ENCODE assay signal across 9 mouse cellular contexts in the genomic region with DNA sequence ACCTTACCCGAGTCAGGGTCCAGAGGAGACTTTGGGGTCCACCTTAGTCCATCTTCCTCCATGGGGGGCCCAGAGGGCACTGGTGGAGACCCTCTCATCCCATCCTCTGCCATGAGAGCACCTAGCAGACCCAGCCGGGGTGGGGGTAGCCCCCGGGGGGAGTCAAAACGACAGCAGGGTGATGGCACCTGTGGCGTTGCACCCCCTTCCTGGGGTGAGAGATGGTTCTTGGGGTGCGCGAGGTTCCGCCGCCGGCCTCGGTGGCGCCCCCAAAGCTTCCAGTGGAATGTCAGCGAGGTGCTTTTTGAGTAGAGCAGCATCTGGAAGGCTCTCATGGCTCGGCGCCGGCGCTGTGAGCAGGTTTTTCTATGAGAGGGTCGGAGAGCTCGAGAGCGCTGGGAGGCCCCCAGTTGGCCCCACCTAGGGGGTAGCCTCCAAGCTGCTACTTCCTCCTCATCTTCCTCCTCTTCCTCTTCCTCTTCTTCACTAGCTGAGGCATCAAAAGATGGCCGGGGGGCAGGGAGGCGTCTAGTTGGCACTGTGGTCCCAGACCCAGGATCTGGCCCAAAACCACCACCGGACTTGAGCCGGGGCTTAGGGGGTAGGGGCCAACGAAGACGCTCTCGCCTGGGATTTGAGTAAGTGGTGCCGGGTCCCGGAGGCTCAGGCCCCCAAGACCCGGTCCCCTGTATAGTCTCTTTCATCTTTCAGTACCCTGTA. TPM values are rescaled to one million over a fixed set of nuclear protein-coding genes. Genes with fewer than 3 reads are reported as not detected.
DNase-seq lines count a peak whose midpoint lies in the region; ATAC-seq and TF ChIP-seq lines count a peak whose summit lies in the region.
"Had no signal": no experiment of that assay in that cellular context is flagged by ENCODE, and none has a peak within 500 bp of the region (broad histone marks: within the 10 kb centered on the region; RNA-seq: fewer than 3 reads in every experiment).

No protein-coding gene starts in this region.

- DNase-seq in adrenal gland, postnatal 14 days, result peak; percentile 18
- no peak for DNase-seq in adrenal gland, adult 8-10 months
- no peak for DNase-seq in lung, postnatal 0 days (ENCODE audit: low spot score)
- DNase-seq in lung, postnatal 4 days, result no peak
- DNase-seq in limb, embryonic 10.5 days (ENCODE audit: low spot score), result no peak
- no peak for DNase-seq in left cerebral cortex, adult 9 months (ENCODE audit: low spot score in 2 of 2)
- DNase-seq in MN1 (ENCODE audit: low spot score), result no peak
- DNase-seq: gastrocnemius, postnatal 10 days had no signal

- no peaks in the 10 kb centered on the region for H3K27me3 ChIP-seq in lung, postnatal 0 days (replicated peaks; ENCODE audit: insufficient read depth, low read length)
- H3K27me3 ChIP-seq in limb, embryonic 10.5 days (ENCODE audit: low read depth, poor library complexity, severe bottlenecking), result peaks cover 2% of the 10 kb centered on the region; the same call in 1 of the 2 replicates
- no peaks in the 10 kb centered on the region for H3K27me3 ChIP-seq in neural tube, embryonic 14.5 days (ENCODE audit: control insufficient read depth, insufficient read depth, low read length)

- peak overlapping the region; percentile 83; the same call in 1 of the 2 replicates for H3K4me3 ChIP-seq in lung, postnatal 0 days (ENCODE audit: low read depth, low read length)
- peak overlapping the region; percentile 92 for H3K4me3 ChIP-seq in limb, embryonic 10.5 days
- H3K4me3 ChIP-seq in neural tube, embryonic 14.5 days (ENCODE audit: low read depth, low read length), result peak overlapping the region; percentile 81

- H3K9me3 ChIP-seq in lung, postnatal 0 days (ENCODE audit: low read length), result no peaks in the 10 kb centered on the region
- no peaks in the 10 kb centered on the region for H3K9me3 ChIP-seq in limb, embryonic 10.5 days (replicated peaks)
- no peaks in the 10 kb centered on the region for H3K9me3 ChIP-seq in neural tube, embryonic 14.5 days (ENCODE audit: control insufficient read depth, low read length)

- no peak for TF ChIP-seq CTCF in lung, postnatal 0 days (IDR thresholded peaks at IDR 0.05)

- H3K27ac ChIP-seq in lung, postnatal 0 days (ENCODE audit: low read length), result no peak overlapping the region
- H3K27ac ChIP-seq in limb, embryonic 10.5 days, result no peak overlapping the region
- H3K27ac ChIP-seq in neural tube, embryonic 14.5 days (ENCODE audit: low read depth, low read length), result no peak overlapping the region

- H3K9ac ChIP-seq in lung, postnatal 0 days (replicated peaks; ENCODE audit: low read depth), result no peak overlapping the region
- H3K9ac ChIP-seq in neural tube, embryonic 14.5 days (replicated peaks; ENCODE audit: low read depth, low read length), result no peak overlapping the region

- H3K4me1 ChIP-seq in lung, postnatal 0 days (ENCODE audit: insufficient read depth, low read depth, low read length), result peaks cover 28% of the 10 kb centered on the region
- H3K4me1 ChIP-seq in limb, embryonic 10.5 days, result peaks cover 42% of the 10 kb centered on the region
- peaks cover 11% of the 10 kb centered on the region for H3K4me1 ChIP-seq in neural tube, embryonic 14.5 days (ENCODE audit: control insufficient read depth, insufficient read depth, low read length)

- peaks cover 13% of the 10 kb centered on the region; the same call in 1 of the 2 replicates for H3K36me3 ChIP-seq in lung, postnatal 0 days (ENCODE audit: insufficient read depth, low read length)
- H3K36me3 ChIP-seq in limb, embryonic 10.5 days, result peaks cover 53% of the 10 kb centered on the region
- H3K36me3 ChIP-seq in neural tube, embryonic 14.5 days (ENCODE audit: control insufficient read depth, insufficient read depth, low read length), result peaks cover 32% of the 10 kb centered on the region

- no peak for ATAC-seq in lung, postnatal 0 days
- ATAC-seq in neural tube, embryonic 14.5 days (ENCODE audit: low read depth), result no peak

- no peak for TF ChIP-seq EP300 in lung, postnatal 0 days (IDR thresholded peaks at IDR 0.05)

- peak overlapping the region; percentile 84; the same call in 1 of the 2 replicates for H3K4me2 ChIP-seq in lung, postnatal 0 days (replicated peaks; ENCODE audit: low read depth, low read length)
- peak overlapping the region; percentile 97 for H3K4me2 ChIP-seq in neural tube, embryonic 14.5 days (ENCODE audit: low read depth, low read length)

- WGBS in lung, postnatal 0 days, result 87% methylated on average over 29 of the region's 30 CpGs
- WGBS in limb, embryonic 10.5 days, result 93% methylated on average over 30 of the region's 30 CpGs
- WGBS in neural tube, embryonic 14.5 days, result 96% methylated on average over 30 of the region's 30 CpGs

RNA-seq across cellular contexts. Expression of gene Senp3, which starts 1.6 kb away (rescaled TPM):
- total RNA-seq in adrenal gland, postnatal 14 days (2021), result 71.6 and 72.4 TPM in 2 replicates
- 10 to 100 TPM; 72.5 to 92.1 (median 85.0) TPM for total RNA-seq in adrenal gland, adult 8-10 months (2022)
- polyA plus RNA-seq in lung, postnatal 0 days (2015; fragmentation: Nextera tagmentation; extraction: Ambion mirVana), result 36.0 and 37.8 TPM in 2 replicates
- 149 and 151 TPM in 2 replicates for polyA plus RNA-seq in limb, embryonic 10.5 days (2016; fragmentation: Nextera tagmentation; extraction: Ambion mirVana)
- 104 and 116 TPM in 2 replicates for polyA plus RNA-seq in neural tube, embryonic 14.5 days (2014; fragmentation: Nextera tagmentation; extraction: Ambion mirVana)

RNA-seq across cellular contexts. Expression of gene Tnfsf13, which starts 5.3 kb away (rescaled TPM):
- total RNA-seq in adrenal gland, postnatal 14 days (2021), result 2.7 and 4.0 TPM in 2 replicates
- 1 to 10 TPM; 2.5 to 7.3 (median 4.5) TPM for total RNA-seq in adrenal gland, adult 8-10 months (2022)
- 4.4 and 6.7 TPM in 2 replicates for polyA plus RNA-seq in lung, postnatal 0 days (2015; fragmentation: Nextera tagmentation; extraction: Ambion mirVana)
- polyA plus RNA-seq in limb, embryonic 10.5 days (2016; fragmentation: Nextera tagmentation; extraction: Ambion mirVana), result 0.20 and 0.45 TPM in 2 replicates
- 0.24 and 0.72 TPM in 2 replicates for polyA plus RNA-seq in neural tube, embryonic 14.5 days (2014; fragmentation: Nextera tagmentation; extraction: Ambion mirVana)

RNA-seq across cellular contexts. Expression of gene Eif4a1, which starts 8.1 kb away (rescaled TPM):
- total RNA-seq in adrenal gland, postnatal 14 days (2021), result 642 and 752 TPM in 2 replicates
- 100 to 1,000 TPM; 500 to 614 (median 555) TPM for total RNA-seq in adrenal gland, adult 8-10 months (2022)
- polyA plus RNA-seq in lung, postnatal 0 days (2015; fragmentation: Nextera tagmentation; extraction: Ambion mirVana), result 283 and 286 TPM in 2 replicates
- 678 and 791 TPM in 2 replicates for polyA plus RNA-seq in limb, embryonic 10.5 days (2016; fragmentation: Nextera tagmentation; extraction: Ambion mirVana)
- 503 and 643 TPM in 2 replicates for polyA plus RNA-seq in neural tube, embryonic 14.5 days (2014; fragmentation: Nextera tagmentation; extraction: Ambion mirVana)

RNA-seq across cellular contexts. Expression of gene Cd68, which starts 14.3 kb away (rescaled TPM):
- total RNA-seq in adrenal gland, postnatal 14 days (2021), result 8.6 and 12.2 TPM in 2 replicates
- total RNA-seq in adrenal gland, adult 8-10 months (2022), result 10 to 100 TPM; 17.9 to 43.8 (median 30.0) TPM
- polyA plus RNA-seq in lung, postnatal 0 days (2015; fragmentation: Nextera tagmentation; extraction: Ambion mirVana), result 41.9 and 43.6 TPM in 2 replicates
- polyA plus RNA-seq in limb, embryonic 10.5 days (2016; fragmentation: Nextera tagmentation; extraction: Ambion mirVana), result 3.5 and 3.6 TPM in 2 replicates
- 3.7 and 11.2 TPM in 2 replicates for polyA plus RNA-seq in neural tube, embryonic 14.5 days (2014; fragmentation: Nextera tagmentation; extraction: Ambion mirVana)

RNA-seq across cellular contexts. Expression of gene Tnfsf12, which starts 15.4 kb away (rescaled TPM):
- 20.3 and 21.5 TPM in 2 replicates for total RNA-seq in adrenal gland, postnatal 14 days (2021)
- total RNA-seq in adrenal gland, adult 8-10 months (2022), result 10 to 100 TPM; 24.1 to 47.6 (median 36.3) TPM
- polyA plus RNA-seq in lung, postnatal 0 days (2015; fragmentation: Nextera tagmentation; extraction: Ambion mirVana), result 12.0 and 13.6 TPM in 2 replicates
- polyA plus RNA-seq in limb, embryonic 10.5 days (2016; fragmentation: Nextera tagmentation; extraction: Ambion mirVana), result 3.0 and 4.2 TPM in 2 replicates
- 2.1 and 3.4 TPM in 2 replicates for polyA plus RNA-seq in neural tube, embryonic 14.5 days (2014; fragmentation: Nextera tagmentation; extraction: Ambion mirVana)
